Comparison of ENCODE assay signal across 9 mouse cellular contexts in genomic region chr1:46580385-46580784, GRCm38 (mm10).
DNase-seq lines count a peak whose midpoint lies in the region; ATAC-seq and TF ChIP-seq lines count a peak whose summit lies in the region.
"Had no signal": no experiment of that assay in that cellular context is flagged by ENCODE, and none has a peak within 500 bp of the region (broad histone marks: within the 10 kb centered on the region; RNA-seq: fewer than 3 reads in every experiment).

No protein-coding gene starts in this region.

- no peaks in the 10 kb centered on the region for H3K36me3 ChIP-seq in forebrain, postnatal 0 days (ENCODE audit: insufficient read depth)
- H3K36me3 ChIP-seq in forebrain, embryonic 10.5 days (replicated peaks): no peaks in the 10 kb centered on the region
- no peaks in the 10 kb centered on the region for H3K36me3 ChIP-seq in embryonic facial prominence, embryonic 14.5 days (ENCODE audit: control insufficient read depth, insufficient read depth, low read length)
- H3K36me3 ChIP-seq in neural tube, embryonic 15.5 days: no peaks in the 10 kb centered on the region

- no peaks in the 10 kb centered on the region for H3K4me1 ChIP-seq in forebrain, postnatal 0 days (ENCODE audit: insufficient read depth)
- no peaks in the 10 kb centered on the region for H3K4me1 ChIP-seq in forebrain, embryonic 10.5 days
- no peaks in the 10 kb centered on the region for H3K4me1 ChIP-seq in embryonic facial prominence, embryonic 14.5 days (ENCODE audit: control insufficient read depth, insufficient read depth, low read length)
- no peaks in the 10 kb centered on the region for H3K4me1 ChIP-seq in neural tube, embryonic 15.5 days

- H3K4me2 ChIP-seq in forebrain, postnatal 0 days (ENCODE audit: low read depth): no peak overlapping the region
- no peak overlapping the region for H3K4me2 ChIP-seq in embryonic facial prominence, embryonic 14.5 days (ENCODE audit: low read depth, low read length)
- H3K4me2 ChIP-seq in neural tube, embryonic 15.5 days: no peak overlapping the region

- H3K27me3 ChIP-seq in forebrain, postnatal 0 days (ENCODE audit: insufficient read depth, low read length): no peaks in the 10 kb centered on the region
- H3K27me3 ChIP-seq in forebrain, embryonic 10.5 days (ENCODE audit: poor library complexity, severe bottlenecking): no peaks in the 10 kb centered on the region
- no peaks in the 10 kb centered on the region for H3K27me3 ChIP-seq in embryonic facial prominence, embryonic 14.5 days (replicated peaks; ENCODE audit: control insufficient read depth, insufficient read depth, low read length)
- H3K27me3 ChIP-seq in neural tube, embryonic 15.5 days (replicated peaks): no peaks in the 10 kb centered on the region

- no peak overlapping the region for H3K27ac ChIP-seq in forebrain, postnatal 0 days (ENCODE audit: low read depth, low read length)
- no peak overlapping the region for H3K27ac ChIP-seq in forebrain, embryonic 10.5 days
- H3K27ac ChIP-seq in embryonic facial prominence, embryonic 14.5 days (replicated peaks; ENCODE audit: low read depth, low read length): no peak overlapping the region
- no peak overlapping the region for H3K27ac ChIP-seq in neural tube, embryonic 15.5 days (replicated peaks)

- DNase-seq in forebrain, postnatal 0 days: peak; percentile 76
- no peak for DNase-seq in forebrain, embryonic 10.5 days (ENCODE audit: extremely low spot score, low spot score)
- DNase-seq in left cerebral cortex, adult 11 months (ENCODE audit: low spot score): peak; percentile 19
- DNase-seq in left cerebral cortex, postnatal 36 days (ENCODE audit: low spot score in 2 of 2): no peak
- DNase-seq in ES-CJ7 (ENCODE audit: low read depth, low spot score): peak; percentile 18
- DNase-seq in embryonic facial prominence, embryonic 14.5 days (ENCODE audit: low spot score): peak; percentile 20

- no peaks in the 10 kb centered on the region for H3K9me3 ChIP-seq in forebrain, postnatal 0 days (ENCODE audit: low read length)
- no peaks in the 10 kb centered on the region; the same call in 1 of the 2 replicates for H3K9me3 ChIP-seq in forebrain, embryonic 10.5 days
- no peaks in the 10 kb centered on the region for H3K9me3 ChIP-seq in embryonic facial prominence, embryonic 14.5 days (ENCODE audit: control insufficient read depth, low read length)
- H3K9me3 ChIP-seq in neural tube, embryonic 15.5 days (replicated peaks): no peaks in the 10 kb centered on the region

- ATAC-seq in forebrain, postnatal 0 days: peak; percentile 60
- ATAC-seq in embryonic facial prominence, embryonic 14.5 days (ENCODE audit: low read depth): no peak
- ATAC-seq in activated CD4-positive, CD25-positive, alpha-beta regulatory T cell, adult 4 months: no peak
- no peak for ATAC-seq in neural tube, embryonic 15.5 days (ENCODE audit: low FRiP score)

- peak; percentile 53 for TF ChIP-seq CTCF in forebrain, postnatal 0 days (IDR thresholded peaks at IDR 0.05; ENCODE audit: low read depth)

- intact Hi-C loops in left cerebral cortex, postnatal 36 days (cut with DNase I): no loop called here

- H3K4me3 ChIP-seq in forebrain, postnatal 0 days (ENCODE audit: low read depth, low read length): no peak overlapping the region
- no peak overlapping the region for H3K4me3 ChIP-seq in forebrain, embryonic 10.5 days
- H3K4me3 ChIP-seq in embryonic facial prominence, embryonic 14.5 days (ENCODE audit: low read depth, low read length): no peak overlapping the region
- no peak overlapping the region for H3K4me3 ChIP-seq in neural tube, embryonic 15.5 days (replicated peaks)
- H3K4me3 ChIP-seq: myocyte had no signal

- WGBS in forebrain, postnatal 0 days: 24% methylated on average over 3 of the region's 3 CpGs
- 51% methylated on average over 3 of the region's 3 CpGs for WGBS in forebrain, embryonic 10.5 days
- 27% methylated on average over 3 of the region's 3 CpGs for WGBS in embryonic facial prominence, embryonic 14.5 days
- WGBS in neural tube, embryonic 15.5 days: 47% methylated on average over 3 of the region's 3 CpGs

- no peak overlapping the region for H3K9ac ChIP-seq in forebrain, postnatal 0 days
- H3K9ac ChIP-seq in embryonic facial prominence, embryonic 14.5 days (ENCODE audit: low read depth, low read length): no peak overlapping the region
- H3K9ac ChIP-seq in neural tube, embryonic 15.5 days (replicated peaks): no peak overlapping the region

Comparison
In these comparisons a context has a peak if more than half of its experiments do, and no peak if none do; other contexts are left out.
1. DNase-seq: peak in forebrain, postnatal 0 days (single experiment), left cerebral cortex, adult 11 months (single experiment), ES-CJ7 (single experiment) and embryonic facial prominence, embryonic 14.5 days (single experiment); none in forebrain, embryonic 10.5 days (single experiment) and left cerebral cortex, postnatal 36 days (0 of 2).